Mouse (Mus musculus) ovary, adult 18-20 months (tissue): Measurements from ENCODE around the gene Krt1.

ENCODE experiments used
- DNase-seq: peaks from one replicate; pipeline ENCODE4 v3.0.0; 2022; ENCODE audit warnings: low spot score, mixed read lengths

Krt1 gene

DNA sequence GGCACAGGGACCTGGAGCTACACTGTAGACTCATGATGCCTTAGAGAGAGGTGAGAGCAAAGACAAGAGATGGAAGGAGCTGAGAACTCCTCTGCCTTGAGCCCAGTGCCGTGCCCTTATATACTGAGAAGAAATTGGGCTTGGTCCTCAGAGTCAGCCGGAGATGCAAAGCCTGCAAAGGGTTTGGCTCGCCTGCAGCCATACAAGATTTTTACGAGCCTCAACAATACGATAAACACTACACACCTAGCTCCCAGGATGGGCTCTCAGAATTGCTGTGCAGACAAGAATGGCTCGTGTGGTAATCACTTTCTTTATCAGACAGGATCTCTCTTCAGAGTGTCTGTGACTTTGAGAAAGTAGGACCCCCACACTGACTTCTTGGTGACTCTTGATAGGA, at the start of gene Krt1:
TSS of gene Krt1 (minus strand) at position 101 of the 400 bp plus-strand sequence.
- no peak for DNase-seq

DNA sequence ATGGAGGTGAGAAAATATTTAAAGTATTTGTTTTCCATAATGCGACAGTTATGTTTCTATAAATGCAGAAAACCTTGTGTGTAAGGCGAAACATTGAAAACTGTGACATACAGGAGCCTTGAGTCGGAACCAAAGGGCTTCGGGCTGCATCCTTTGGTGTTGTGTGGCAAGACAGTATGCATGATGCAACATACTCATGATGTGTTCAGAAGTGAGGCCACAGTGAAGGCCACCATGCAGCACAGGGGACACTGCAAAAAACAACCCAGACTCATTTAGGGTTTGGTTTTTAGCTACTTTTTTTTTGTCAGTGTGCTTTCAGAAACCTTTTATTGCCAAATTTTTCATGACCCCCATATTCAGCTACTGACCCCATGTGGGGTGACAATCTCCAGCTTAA, 44.6 kb upstream of the Krt1 start:
- no peak for DNase-seq

DNA sequence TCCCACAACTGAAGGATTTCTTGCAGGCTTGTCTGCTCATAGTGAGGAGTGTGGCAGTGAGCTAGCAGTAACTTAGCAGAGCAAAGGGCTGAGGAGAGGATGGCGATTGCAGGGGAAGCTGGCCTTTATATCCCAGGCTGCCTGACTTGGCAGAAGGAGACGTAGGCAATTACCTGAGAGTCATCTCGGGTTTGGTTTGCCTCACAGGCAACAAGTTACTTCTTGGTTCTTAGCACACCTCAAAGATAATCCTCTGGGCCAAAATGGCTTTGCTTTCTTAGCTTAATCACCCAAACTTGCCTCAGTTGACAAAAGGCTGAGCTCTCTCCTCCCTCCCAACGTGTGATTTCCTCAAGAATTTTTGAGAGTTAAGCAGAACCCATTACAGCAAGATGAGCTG, 42.2 kb upstream of the Krt1 start, which contains the start of gene Krt76:
TSS of gene Krt76 (minus strand) at position 101 of the 400 bp plus-strand sequence.
- no peak for DNase-seq

DNA sequence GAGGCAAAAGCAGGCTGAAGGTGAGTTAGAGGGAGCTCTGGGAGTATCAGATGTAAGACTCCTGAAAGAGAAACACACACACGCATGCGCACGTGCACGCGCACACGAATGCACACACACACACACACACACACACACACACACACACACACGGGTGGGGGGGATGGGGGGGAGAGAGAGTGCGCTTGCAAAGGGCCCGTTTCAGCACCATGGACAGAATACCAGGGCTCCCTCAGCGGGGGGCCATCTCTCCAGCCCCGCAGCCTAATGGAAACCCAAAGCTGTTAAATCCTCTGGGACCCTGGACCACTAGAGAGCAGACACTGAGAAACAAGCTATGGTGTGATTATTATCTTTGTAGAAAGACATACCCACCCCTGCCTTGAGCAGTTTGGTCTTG, 29.2 kb upstream of the Krt1 start:
- no peak for DNase-seq

DNA sequence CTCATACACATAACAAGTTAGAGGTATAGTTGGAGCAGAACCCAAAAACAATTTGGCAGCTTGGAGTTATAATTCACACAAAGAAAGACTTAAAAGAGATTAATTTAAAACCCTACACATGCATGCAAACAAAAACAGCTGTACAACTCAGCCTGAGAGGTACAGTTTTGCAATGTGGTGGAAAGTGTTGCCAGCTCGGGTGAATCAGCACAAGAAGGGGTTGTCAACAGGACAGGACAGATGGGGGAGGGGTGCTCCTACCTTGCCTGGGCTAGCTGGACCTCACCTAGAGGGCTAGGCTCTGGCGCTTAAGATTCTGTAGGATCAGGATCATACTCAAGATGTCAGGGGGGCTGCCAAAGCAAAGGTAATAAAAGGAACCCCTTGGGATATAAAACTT, 27.4 kb upstream of the Krt1 start:
- no peak for DNase-seq

DNA sequence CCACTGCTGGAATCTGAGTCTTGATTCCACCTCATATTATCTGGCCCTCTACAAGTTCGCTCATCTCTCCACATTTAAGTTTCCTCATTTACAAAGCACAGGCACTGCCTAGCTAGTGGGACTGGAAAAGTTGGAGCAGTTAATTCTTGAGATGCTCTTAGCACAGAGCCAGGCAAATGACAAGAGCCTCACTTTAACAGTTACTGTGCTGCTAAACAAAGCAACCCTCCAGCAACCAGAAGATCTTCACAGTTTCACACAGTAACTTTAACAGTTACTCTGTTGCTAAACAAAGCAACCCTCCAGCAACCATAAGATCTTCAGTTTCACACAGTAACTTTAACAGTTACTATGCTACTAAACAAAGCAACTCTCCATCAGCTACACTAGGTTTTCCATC, 23.8 kb upstream of the Krt1 start:
- DNase-seq: no peak

DNA sequence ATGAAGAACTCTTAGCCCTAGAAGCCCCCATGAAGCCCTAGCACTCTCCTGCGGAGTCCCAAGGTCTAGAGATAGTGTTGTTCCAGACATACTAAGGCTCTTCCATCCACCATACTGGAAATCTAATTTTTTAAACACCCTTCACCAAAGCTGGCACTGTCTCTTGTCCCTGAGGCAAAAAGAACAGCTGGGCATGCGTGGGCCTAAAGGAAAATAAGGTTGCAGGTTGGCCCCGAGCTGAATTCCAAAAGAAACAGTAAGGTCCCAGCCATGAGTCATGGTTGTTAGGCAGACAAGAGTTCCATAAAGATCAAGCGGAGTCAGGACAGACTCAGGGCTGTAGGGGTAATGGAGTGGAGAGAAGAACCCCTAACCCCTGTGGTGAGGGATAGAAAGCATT, 22.6 kb upstream of the Krt1 start:
- no peak for DNase-seq

DNA sequence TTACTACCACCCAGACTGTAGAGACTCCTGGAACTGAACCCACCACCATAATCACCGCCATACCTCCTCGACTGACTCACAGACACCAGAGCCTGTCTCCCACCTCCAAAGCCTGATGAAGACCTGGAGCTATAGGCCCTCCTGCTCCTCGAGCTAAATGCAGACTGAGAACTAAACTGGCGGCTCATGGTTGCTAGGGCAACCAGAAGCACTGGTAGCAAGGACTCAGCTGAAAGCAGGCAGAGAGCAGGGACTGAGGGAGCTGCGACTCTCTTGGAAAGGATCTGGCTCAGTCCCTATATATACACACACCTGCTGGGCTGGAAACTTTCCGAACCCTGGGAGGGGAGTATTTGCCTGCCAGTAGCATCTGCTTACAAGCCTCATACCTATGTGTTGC, 18.8 kb upstream of the Krt1 start, which contains the start of gene Krt77:
TSS of gene Krt77 (minus strand) at position 275 of the 400 bp plus-strand sequence.
- no peak for DNase-seq

DNA sequence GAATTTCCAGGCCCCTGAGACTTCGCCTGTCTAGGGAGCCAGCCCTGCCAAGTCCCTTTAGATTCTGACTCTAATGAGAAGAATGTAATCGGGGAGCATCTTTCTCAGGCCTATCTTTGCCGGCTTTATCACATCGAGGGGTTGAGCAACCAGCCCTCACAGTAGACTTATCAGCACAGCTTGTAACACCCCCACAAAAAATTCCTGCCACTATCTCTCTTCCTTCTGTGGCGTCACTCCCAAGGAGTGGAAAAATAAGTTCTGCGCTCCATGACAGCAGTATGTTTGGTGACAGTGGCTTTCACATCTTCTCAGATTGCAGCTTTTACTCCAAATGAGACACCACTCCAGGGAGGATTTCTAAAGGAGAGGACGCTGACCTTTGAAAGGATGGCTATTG, 16.2 kb upstream of the Krt1 start:
- no peak for DNase-seq

DNA sequence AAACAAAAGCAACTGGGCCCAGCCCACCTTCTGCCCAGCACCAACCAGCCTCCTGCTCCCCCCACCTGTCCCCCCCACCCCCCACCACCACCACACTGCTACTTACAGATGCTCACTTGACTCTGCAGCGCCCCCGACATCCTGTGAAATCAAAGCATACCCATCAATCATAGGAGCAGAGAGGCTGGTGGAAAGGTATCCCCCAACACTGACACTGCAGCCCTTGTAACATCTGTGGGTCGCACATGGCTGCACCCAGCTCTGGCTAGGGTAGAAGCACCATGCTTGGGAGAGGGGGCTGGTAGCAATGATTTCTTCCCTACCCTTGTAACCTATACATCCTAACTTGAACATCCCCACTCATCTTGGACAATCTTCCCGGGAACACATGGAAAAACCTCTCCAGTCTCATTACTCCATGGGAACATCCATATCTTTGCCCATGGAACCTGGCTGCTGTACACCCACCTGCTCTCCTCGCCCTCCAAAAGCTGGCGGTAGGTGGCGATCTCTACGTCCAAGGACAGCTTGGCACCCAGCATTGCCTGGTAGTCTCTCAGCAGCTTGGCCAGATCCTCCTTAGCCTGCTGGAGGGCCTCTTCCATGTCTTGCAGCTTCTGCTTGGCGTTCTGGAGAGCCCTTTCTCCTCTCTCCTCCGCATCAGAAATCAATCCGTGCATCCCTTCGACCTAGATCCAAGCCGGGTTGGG, 10.0 kb upstream of the Krt1 start:
- DNase-seq: no peak

DNA sequence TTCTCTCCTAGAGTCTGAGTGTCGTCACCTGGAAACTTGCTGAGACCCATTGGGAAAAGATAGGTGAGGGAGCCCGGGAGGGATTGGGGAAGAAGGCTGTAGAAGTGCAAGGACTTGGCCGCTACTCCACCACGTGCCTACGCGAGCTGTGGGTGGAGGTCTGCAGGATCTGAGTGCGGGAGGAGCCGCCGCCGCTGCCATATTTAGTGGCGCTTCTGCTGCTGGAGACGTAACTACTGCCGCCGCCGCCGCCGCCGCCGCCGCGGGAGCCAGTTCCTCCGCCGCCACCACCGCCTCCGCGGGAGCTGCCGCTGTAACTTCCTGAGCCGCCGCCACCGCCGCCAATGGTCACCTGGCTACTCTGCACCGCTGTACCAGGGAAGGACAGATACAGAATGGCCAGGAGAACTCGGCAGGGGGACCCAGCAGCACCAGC, 9.2 kb upstream of the Krt1 start:
- DNase-seq: peak; percentile 13

DNA sequence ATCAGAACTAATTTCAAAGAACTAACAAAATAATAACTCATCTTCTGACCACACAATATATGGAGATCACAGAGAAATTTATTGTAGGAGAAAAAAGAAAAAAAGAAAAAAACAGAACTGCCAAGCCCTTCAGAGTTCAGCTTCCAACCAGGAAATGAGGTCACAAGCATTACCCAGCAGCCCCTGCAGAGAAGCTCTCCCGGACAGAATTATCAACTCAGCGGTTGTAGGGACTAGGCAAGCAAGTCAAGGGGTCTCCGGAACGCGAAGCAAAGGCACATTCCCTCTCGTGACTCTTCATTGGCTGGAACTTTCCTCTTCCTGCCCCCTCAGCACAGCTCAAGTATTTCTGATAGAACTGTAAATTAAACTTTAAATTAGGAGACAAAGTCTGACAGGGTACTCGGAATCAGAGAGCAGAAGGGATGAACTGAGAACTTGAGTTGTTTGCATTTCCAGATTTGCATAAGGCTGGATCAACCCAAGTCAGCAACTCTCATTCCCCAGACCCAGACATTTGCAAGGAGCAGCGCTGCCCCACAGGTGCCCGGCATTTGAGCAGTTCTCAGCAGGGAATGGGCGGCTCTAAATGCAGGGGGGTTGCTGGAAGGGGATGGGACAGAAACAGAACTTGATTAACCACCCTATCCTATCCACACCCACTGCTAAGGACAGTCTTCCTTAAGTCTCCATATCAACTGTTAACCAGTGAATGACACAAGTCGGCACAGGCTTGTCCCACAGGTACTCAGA, 8.3 kb upstream of the Krt1 start:
- no peak for DNase-seq

DNA sequence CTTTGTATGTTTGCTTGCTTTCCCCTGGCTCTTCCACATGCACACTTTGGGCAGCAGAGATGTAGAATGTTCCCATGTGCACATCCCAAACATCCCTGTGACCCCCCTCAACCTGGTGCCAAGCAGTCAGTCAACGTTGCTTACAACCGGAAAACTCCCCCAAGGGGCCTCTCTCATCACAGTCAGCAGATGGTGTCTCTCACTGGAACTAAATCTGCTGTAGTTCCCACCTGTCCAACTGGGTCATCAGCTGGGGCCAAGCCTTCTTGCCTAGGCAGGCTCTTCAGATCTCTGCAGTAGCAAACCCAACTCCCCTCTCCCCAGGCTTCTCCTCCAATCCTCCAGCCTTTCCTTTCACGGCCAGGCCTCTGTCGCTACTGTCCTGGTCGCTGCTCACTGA, 6.1 kb upstream of the Krt1 start:
- no peak for DNase-seq

DNA sequence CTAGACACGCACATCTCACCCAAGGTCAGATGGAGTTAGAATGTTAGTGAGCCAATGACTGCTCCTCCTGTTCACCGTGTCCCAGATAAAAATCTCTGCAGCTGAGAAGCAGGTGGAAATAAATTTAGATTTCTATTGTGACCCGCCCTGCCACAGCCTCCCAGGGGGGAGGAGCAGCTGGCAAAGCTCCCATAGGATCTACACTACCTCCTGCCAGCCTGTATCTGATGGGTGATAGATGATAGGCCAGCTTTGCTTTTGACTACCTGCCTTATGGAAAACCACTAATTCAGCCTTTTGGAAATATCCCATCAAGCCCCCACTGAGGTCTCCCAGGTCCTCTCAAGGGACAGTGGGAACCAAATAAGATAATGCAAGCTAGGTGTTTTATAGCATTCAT, 5.1 kb upstream of the Krt1 start:
- no peak for DNase-seq

DNA sequence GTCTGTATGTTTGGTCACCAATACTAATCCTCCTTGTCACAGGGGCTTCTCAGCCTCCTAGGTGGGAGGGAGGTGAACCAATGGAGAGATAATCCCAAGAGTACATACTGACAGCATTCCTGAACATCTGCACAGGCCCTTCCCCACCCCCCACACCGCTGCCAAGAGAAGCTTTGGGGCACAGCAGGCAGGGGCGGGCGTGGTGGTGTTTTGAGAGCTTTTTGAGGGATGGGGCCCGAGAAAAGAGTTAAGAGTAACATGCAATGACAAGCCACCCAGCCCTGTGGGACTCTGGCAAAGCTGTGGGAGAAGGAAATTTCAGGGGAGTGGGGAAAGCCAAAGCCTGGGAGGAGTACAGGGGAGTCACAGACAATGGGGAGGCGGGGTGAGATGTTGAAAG, 3.7 kb upstream of the Krt1 start:
- no peak for DNase-seq

DNA sequence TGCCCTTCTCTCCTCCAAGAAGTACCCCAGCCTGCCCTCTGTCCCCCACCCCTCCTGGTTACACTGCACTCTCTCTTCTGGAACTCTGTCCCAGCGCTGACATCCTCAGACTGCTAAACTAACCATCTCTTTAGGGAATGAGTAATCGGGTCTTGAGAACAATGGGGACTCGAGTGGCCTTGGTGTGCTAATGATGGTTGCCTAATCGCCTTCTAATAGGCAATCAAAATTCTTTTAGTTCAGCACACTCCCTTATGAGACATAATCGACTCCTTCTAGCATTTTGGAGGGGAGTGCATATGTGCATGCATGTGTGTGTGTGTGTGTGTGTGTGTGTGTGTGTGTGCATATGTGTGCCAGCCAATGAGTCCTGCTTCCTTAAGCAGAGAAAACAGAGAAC, 2.0 kb upstream of the Krt1 start:
- DNase-seq: no peak

DNA sequence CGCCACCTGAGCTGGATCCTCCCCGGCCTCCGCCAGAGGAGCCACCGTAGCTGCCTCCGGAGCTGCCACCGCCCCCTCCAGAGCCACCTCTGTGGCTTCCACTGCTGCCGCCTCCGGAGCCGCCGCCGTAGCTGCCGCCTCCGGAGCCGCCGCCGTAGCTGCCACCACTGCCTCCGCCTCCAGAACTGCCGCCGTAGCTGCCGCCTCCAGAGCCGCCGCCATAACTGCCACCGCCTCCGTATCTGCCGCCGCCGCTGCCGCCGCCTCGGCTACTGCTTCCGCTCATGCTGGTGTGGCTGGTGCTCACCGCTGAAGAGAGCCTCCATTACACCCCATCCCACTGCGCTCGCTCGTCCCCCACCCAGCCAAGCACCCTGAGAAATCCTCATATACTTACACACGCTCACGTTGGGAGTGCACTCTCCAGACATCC, 4.6 kb downstream of the Krt1 start:
- peak; percentile 23 for DNase-seq

DNA sequence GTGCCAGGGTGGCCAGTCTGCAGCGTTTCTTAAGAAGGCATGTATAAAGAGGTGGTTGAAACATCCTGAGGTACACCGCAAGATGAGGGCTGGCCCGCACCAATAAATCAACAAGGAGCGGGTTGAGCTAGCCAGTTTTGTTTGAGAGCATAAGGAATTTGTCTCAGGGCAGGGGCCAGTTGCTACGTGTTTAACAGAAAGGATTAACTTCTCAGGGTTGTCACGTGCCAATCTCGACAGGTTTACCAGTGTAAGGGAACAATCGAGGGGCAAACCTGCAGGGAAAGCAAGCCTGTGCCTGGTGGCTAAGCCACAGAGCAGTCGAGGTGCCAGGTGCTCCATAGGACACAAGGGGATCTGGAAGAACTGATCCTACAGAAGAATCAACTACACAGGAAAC, 7.4 kb downstream of the Krt1 start:
- DNase-seq: no peak

DNA sequence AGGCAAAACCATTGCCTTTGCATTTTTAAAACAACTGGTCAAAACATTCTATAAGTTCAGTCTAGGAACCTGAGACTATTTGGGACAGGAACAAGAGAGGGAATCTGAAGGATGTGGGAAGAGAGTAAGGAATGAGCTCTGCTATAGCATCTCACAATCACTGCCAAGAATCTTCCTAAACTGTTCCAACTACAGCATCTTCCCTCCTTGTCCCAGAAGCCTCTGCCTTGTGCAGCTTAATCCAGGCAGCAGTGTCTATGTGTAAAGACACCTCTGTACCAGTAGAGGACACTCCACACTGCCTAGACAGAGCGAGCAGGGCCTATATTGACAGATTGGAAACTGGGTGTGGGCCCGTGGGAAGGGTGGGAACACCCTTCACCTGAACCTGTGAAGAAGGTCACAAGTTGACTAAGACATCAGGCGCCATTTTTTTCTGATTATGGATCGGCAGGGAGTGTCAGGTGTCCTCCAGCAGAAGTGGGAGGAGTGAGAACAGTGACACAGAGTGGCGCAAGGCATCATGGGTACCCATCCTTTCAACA, 15.7 kb downstream of the Krt1 start:
- DNase-seq: no peak

DNA sequence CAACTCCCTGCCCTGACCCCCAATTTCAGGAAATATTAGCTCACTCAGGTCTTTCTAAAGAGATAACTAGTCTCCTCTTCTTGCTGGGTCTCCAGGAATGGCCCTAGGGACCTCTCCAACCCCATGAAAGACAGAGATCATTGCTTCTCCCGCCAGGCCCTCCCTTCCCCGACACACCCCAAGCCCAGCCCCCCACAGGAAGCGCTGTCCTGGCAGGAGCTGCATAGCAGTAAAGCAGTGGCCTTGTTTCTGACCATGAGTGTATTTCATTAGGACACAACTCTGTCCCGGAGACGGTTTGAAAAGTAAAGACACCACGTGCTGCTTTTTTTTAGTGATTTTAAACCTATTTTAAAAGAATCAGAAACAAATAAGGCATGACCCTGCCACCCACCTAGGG, 17.5 kb downstream of the Krt1 start:
- no peak for DNase-seq

DNA sequence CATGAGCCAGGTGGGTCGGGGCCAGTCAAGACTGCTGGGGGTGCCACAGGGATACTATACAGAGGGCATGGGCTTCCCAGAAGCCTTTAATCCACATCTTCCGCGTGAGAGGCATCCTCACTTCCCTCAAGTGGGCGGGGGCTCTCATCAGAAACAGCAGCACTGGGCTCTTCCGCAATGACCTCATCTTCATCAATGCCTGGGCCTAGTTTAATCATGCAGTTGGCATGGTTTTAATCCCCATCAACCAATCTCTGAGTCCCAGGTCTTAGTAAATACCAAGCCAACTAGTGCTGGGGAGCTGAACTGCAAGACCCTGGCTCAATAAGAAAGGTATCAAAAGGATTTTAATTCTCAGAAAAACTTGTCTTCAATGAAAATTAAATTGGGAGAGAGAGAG, 21.2 kb downstream of the Krt1 start:
- no peak for DNase-seq

DNA sequence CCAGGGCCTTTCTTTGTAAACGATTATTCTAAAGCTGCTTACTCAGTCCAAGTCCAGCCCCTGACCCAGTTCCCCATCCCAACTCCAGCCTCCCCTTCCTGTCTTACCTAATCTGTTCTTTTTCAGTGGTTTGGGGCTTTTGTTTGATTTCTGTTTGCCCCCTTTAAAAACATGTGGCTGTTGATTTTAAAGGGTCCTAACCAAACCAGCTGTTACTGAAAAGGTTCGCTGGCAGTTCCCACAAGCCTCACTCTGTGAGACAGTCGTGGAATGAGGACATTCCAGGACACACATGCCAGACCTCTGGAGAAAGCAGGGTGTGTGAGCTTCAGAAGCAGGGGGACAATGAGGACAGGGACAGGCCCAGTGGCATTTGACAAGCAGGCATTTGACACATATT, 28.8 kb downstream of the Krt1 start:
- DNase-seq: no peak

DNA sequence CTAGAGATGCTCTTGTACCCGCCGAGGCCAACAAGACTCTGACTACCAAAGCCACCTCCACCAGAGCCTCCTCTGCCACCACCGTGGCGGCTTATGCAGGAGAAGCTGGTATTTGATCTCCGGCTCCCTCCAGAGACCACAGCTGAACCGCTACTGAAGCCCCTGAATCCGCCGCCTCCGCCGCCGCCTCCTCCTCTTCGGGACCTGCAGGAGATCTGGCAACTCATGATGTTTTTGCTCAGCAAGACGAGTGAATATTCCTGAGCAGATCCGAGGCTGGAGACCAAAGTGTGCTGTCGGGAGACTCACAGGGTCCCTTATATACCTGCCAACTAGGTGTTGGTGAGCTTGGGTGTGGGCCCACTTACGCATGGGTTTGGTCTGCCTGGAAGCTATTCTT, 32.7 kb downstream of the Krt1 start, which contains the start of gene Krt2:
TSS of gene Krt2 (minus strand) at position 295 of the 400 bp plus-strand sequence.
- DNase-seq: no peak
